8 mouse cellular contexts compared by ENCODE assay signal in the genomic region with DNA sequence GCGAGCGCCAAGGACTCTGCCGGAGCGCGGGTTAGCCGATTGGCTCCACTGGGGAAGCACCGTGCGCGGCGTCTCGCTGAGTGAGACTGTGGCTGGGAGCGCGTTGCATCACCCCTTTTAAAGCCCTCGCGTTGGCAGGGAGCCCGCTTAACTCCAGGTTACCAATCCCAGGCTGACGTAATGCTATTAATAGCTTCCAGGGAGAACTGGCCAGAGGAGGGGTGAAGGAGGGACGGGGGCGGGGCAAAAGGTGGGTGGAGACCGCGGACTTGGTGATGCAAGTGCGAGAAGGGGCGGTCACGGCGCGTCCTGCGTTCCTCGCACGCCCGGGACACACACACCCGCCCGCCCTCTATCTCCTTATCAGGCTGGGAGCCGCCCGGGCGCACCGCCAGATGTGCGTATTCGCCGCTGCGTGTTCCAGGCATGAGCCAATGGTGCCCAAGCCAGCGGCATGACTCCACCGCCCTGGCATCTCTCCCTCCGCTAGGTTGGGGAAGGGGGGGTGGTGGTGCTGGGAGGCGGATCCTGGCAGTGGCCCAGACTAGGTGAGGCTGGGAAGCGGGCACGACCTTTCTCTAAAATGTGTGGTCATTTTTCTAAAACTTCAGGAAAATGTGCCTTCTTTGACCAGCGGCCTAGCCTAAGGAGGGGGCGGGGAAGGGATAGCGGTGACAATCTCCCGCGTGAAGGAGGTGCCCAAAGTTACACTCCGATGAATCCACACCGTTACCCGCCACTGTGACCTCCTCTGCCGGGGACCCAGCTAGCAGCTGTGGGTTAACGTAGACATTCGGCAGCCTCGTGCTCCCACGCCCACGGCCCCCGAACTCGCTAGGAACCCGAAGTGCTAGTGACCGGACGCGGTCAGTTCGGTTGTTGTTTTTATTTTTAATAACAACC. TPM values are rescaled to one million over a fixed set of nuclear protein-coding genes. Genes with fewer than 3 reads are reported as not detected.
DNase-seq lines count a peak whose midpoint lies in the region; ATAC-seq and TF ChIP-seq lines count a peak whose summit lies in the region.

No protein-coding gene starts in this region.

- no peaks in the 10 kb centered on the region for H3K79me3 ChIP-seq in C2C12 (ENCODE audit: low read depth)

- ATAC-seq in limb, embryonic 13.5 days (ENCODE audit: low FRiP score, low read depth), result peak; percentile 89
- ATAC-seq in midbrain, embryonic 15.5 days (replicated peaks), result peak; percentile 85

- peaks cover 6% of the 10 kb centered on the region; the same call in 1 of the 2 replicates for H3K4me1 ChIP-seq in embryonic fibroblast, embryonic 13.5 days (ENCODE audit: control insufficient read depth, insufficient read depth, low read length)
- peaks cover 59% of the 10 kb centered on the region for H3K4me1 ChIP-seq in limb, embryonic 13.5 days
- peaks cover 43% of the 10 kb centered on the region for H3K4me1 ChIP-seq in midbrain, embryonic 15.5 days

- no peaks in the 10 kb centered on the region for H3K9me3 ChIP-seq in limb, embryonic 13.5 days
- H3K9me3 ChIP-seq in midbrain, embryonic 15.5 days, result no peaks in the 10 kb centered on the region

- H3K27ac ChIP-seq in embryonic fibroblast, embryonic 13.5 days (ENCODE audit: insufficient read depth, low read length), result no peak overlapping the region
- H3K27ac ChIP-seq in limb, embryonic 13.5 days, result peak overlapping the region; percentile 15; the same call in 1 of the 2 replicates
- H3K27ac ChIP-seq in midbrain, embryonic 15.5 days, result 0 out of 2 replicates have a peak overlapping the region, but pooled peaks have one; percentile 21

- peak; percentile 99 for TF ChIP-seq POLR2A in embryonic fibroblast, embryonic 13.5 days (IDR thresholded peaks at IDR 0.05; ENCODE audit: low read depth, low read length)

- H3K36me3 ChIP-seq in C2C12 (ENCODE audit: control insufficient read depth, insufficient read depth), result no peaks in the 10 kb centered on the region
- H3K36me3 ChIP-seq in limb, embryonic 13.5 days, result no peaks in the 10 kb centered on the region
- no peaks in the 10 kb centered on the region for H3K36me3 ChIP-seq in midbrain, embryonic 15.5 days (replicated peaks)

- H3ac ChIP-seq in C2C12 (ENCODE audit: control insufficient read depth, insufficient read length, low read depth), result peak overlapping the region; percentile 77

- WGBS in limb, embryonic 13.5 days, result under 1% methylated on average over 58 of the region's 67 CpGs
- under 1% methylated on average over 64 of the region's 67 CpGs for WGBS in midbrain, embryonic 15.5 days

- no peaks in the 10 kb centered on the region for H3K79me2 ChIP-seq in C2C12 (ENCODE audit: control insufficient read depth, insufficient read depth)

- peaks cover 29% of the 10 kb centered on the region for H3K27me3 ChIP-seq in C2C12 (ENCODE audit: control insufficient read depth, insufficient read depth, insufficient read length)
- peaks cover 67% of the 10 kb centered on the region for H3K27me3 ChIP-seq in limb, embryonic 13.5 days
- H3K27me3 ChIP-seq in midbrain, embryonic 15.5 days (replicated peaks), result peaks cover 68% of the 10 kb centered on the region

- H3K4me3 ChIP-seq in C2C12 (ENCODE audit: insufficient read depth, poor library complexity, severe bottlenecking), result peak overlapping the region; percentile 45
- H3K4me3 ChIP-seq in embryonic fibroblast, embryonic 13.5 days (ENCODE audit: insufficient read depth, low read length), result peak overlapping the region; percentile 61
- H3K4me3 ChIP-seq in limb, embryonic 13.5 days, result peak overlapping the region; percentile 62
- H3K4me3 ChIP-seq in midbrain, embryonic 15.5 days, result peak overlapping the region; percentile 54

- peak; percentile 95 for DNase-seq in brain, adult 2 months (ENCODE audit: low read depth, low spot score)
- peak; percentile 99 for DNase-seq in heart, adult 8-10 months (ENCODE audit: low spot score)
- DNase-seq in kidney, adult 9 months, result peak; percentile 99
- peak; percentile 67 to 72 for DNase-seq in spleen, adult 18-20 months

- TF ChIP-seq CTCF in C2C12 (IDR thresholded peaks at IDR 0.05; ENCODE audit: control insufficient read depth, insufficient read depth, insufficient read length), result no peak
- TF ChIP-seq CTCF in embryonic fibroblast, embryonic 13.5 days (IDR thresholded peaks at IDR 0.05; ENCODE audit: borderline replicate concordance, insufficient read depth, low read length), result no peak

- H3K9ac ChIP-seq in limb, embryonic 13.5 days, result peak overlapping the region; percentile 71
- H3K9ac ChIP-seq in midbrain, embryonic 15.5 days, result peak overlapping the region; percentile 29; the same call in 1 of the 2 replicates

- peak overlapping the region; percentile 100 for H3K4me2 ChIP-seq in limb, embryonic 13.5 days (replicated peaks)
- H3K4me2 ChIP-seq in midbrain, embryonic 15.5 days, result peak overlapping the region; percentile 94

TF ChIP-seq in C2C12, 6 proteins besides CTCF, POLR2A, EP300 and RAD21:
- TF ChIP-seq USF1 (IDR thresholded peaks at IDR 0.05; ENCODE audit: low read depth), result no peak
- peak; percentile 92 for TF ChIP-seq CEBPB (IDR thresholded peaks at IDR 0.05; ENCODE audit: low read depth)
- TF ChIP-seq MAX (IDR thresholded peaks at IDR 0.05), result peak; percentile 28

RNA-seq across cellular contexts. Expression of a gene that starts 18.8 kb away (rescaled TPM):
- polyA plus RNA-seq in C2C12 (2012; fragmentation: generic; extraction: Trizol), result not detected
- not detected in 2 replicates for polyA plus RNA-seq in embryonic fibroblast, embryonic 13.5 days (2011; ENCODE audit: insufficient read length, low read depth, missing spikeins)
- total RNA-seq in heart, adult 8-10 months (2022), result not detected
- polyA plus RNA-seq in limb, embryonic 13.5 days (2015; fragmentation: Nextera tagmentation; extraction: Ambion mirVana), result not detected in 2 replicates
- not detected in 2 replicates for polyA plus RNA-seq in midbrain, embryonic 15.5 days (2015; fragmentation: Nextera tagmentation; extraction: Ambion mirVana)

RNA-seq across cellular contexts. Expression of a gene that starts 34.4 kb away (rescaled TPM):
- 1.4 TPM for polyA plus RNA-seq in C2C12 (2012; fragmentation: generic; extraction: Trizol)
- polyA plus RNA-seq in embryonic fibroblast, embryonic 13.5 days (2011; ENCODE audit: insufficient read length, low read depth, missing spikeins), result 2.6 and 6.3 TPM in 2 replicates
- 10 to 100 TPM in 1 of 4 experiments, 1 to 10 TPM in 3; 3.0 to 10.3 (median 4.2) TPM for total RNA-seq in heart, adult 8-10 months (2022)
- polyA plus RNA-seq in limb, embryonic 13.5 days (2015; fragmentation: Nextera tagmentation; extraction: Ambion mirVana), result 4.2 and 4.3 TPM in 2 replicates
- polyA plus RNA-seq in midbrain, embryonic 15.5 days (2015; fragmentation: Nextera tagmentation; extraction: Ambion mirVana), result 1.5 and 1.6 TPM in 2 replicates
